26 mouse cellular contexts compared by ENCODE assay signal in genomic region chr6:93661139-93661538, GRCm38 (mm10).
A peak's percentile ranks its signal among the peaks of the same experiment; 100 is the strongest.
DNase-seq lines count a peak whose midpoint lies in the region; ATAC-seq and TF ChIP-seq lines count a peak whose summit lies in the region.
"Had no signal": no experiment of that assay in that cellular context is flagged by ENCODE, and none has a peak within 500 bp of the region (broad histone marks: within the 10 kb centered on the region; RNA-seq: fewer than 3 reads in every experiment).

No protein-coding gene starts in this region.

- ATAC-seq in heart, embryonic 12.5 days (ENCODE audit: insufficient number of reproducible peaks, low FRiP score), result no peak
- ATAC-seq in forebrain, postnatal 0 days, result no peak
- ATAC-seq: activated CD4-positive, CD25-positive, alpha-beta regulatory T cell, adult 4 months; forebrain, embryonic 16.5 days; hindbrain, postnatal 0 days; liver, postnatal 0 days; midbrain, embryonic 13.5 days; Patski had no signal

- no peak overlapping the region for H3K27ac ChIP-seq in heart, embryonic 12.5 days (ENCODE audit: poor library complexity, severe bottlenecking)
- no peak overlapping the region for H3K27ac ChIP-seq in forebrain, postnatal 0 days (ENCODE audit: low read depth, low read length)
- H3K27ac ChIP-seq: embryonic facial prominence, embryonic 15.5 days; heart, adult 2 months; hindbrain, postnatal 0 days; limb, embryonic 10.5 days; midbrain, embryonic 13.5 days; neural tube, embryonic 12.5 days; stomach, postnatal 0 days had no signal

- no peaks in the 10 kb centered on the region for H3K9me3 ChIP-seq in heart, embryonic 12.5 days (replicated peaks)
- no peaks in the 10 kb centered on the region for H3K9me3 ChIP-seq in forebrain, postnatal 0 days (ENCODE audit: low read length)
- H3K9me3 ChIP-seq: embryonic facial prominence, embryonic 15.5 days; limb, embryonic 10.5 days; midbrain, embryonic 13.5 days; neural tube, embryonic 12.5 days had no signal

- WGBS in heart, embryonic 12.5 days, result 70% methylated on average over 1 of the region's 1 CpGs
- 50% methylated on average over 1 of the region's 1 CpGs for WGBS in forebrain, postnatal 0 days

- peaks cover 11% of the 10 kb centered on the region; the same call in 1 of the 2 replicates for H3K4me1 ChIP-seq in heart, embryonic 12.5 days (replicated peaks)
- H3K4me1 ChIP-seq in forebrain, postnatal 0 days (ENCODE audit: insufficient read depth), result no peaks in the 10 kb centered on the region
- H3K4me1 ChIP-seq: midbrain, embryonic 13.5 days; neural tube, embryonic 12.5 days had no signal

- TF ChIP-seq CTCF in forebrain, postnatal 0 days (IDR thresholded peaks at IDR 0.05; ENCODE audit: low read depth), result no peak

- no peaks in the 10 kb centered on the region for H3K36me3 ChIP-seq in heart, embryonic 12.5 days
- no peaks in the 10 kb centered on the region for H3K36me3 ChIP-seq in forebrain, postnatal 0 days (ENCODE audit: insufficient read depth)
- H3K36me3 ChIP-seq: embryonic facial prominence, embryonic 15.5 days; limb, embryonic 10.5 days; midbrain, embryonic 13.5 days; neural tube, embryonic 12.5 days had no signal

- no peak overlapping the region for H3K9ac ChIP-seq in heart, embryonic 12.5 days
- no peak overlapping the region for H3K9ac ChIP-seq in forebrain, postnatal 0 days
- H3K9ac ChIP-seq: embryonic facial prominence, embryonic 15.5 days; liver, postnatal 0 days; midbrain, embryonic 13.5 days; neural tube, embryonic 12.5 days had no signal

- DNase-seq in heart, adult 11 months, result peak; percentile 73
- peak; percentile 92 for DNase-seq in brain, adult 2 months (ENCODE audit: low read depth, low spot score)
- DNase-seq in left cerebral cortex, adult 18-20 months (ENCODE audit: low spot score in 2 of 2), result peak; percentile 62 to 74
- peak; percentile 70 to 80 for DNase-seq in right cerebral cortex, adult 2 months (ENCODE audit: low spot score in 2 of 2)
- DNase-seq in forebrain, postnatal 0 days, result no peak
- DNase-seq in kidney, postnatal 36 days, result no peak
- no peak for DNase-seq in heart, adult 9 months (ENCODE audit: low spot score in 2 of 2)
- DNase-seq: adrenal gland, postnatal 10 days; cerebellum, postnatal 25 days; gastrocnemius, postnatal 14 days; heart, adult 2 months; kidney, adult 11 months; kidney, postnatal 10 days; liver, postnatal 0 days; lung, postnatal 14 days; thymus, postnatal 25 days had no signal

- no peak overlapping the region for H3K4me3 ChIP-seq in heart, embryonic 12.5 days
- no peak overlapping the region for H3K4me3 ChIP-seq in forebrain, postnatal 0 days (ENCODE audit: low read depth, low read length)
- H3K4me3 ChIP-seq: embryonic facial prominence, embryonic 15.5 days; heart, adult 2 months; limb, embryonic 10.5 days; midbrain, embryonic 13.5 days; neural tube, embryonic 12.5 days had no signal

- no peak overlapping the region for H3K4me2 ChIP-seq in heart, embryonic 12.5 days
- H3K4me2 ChIP-seq in forebrain, postnatal 0 days (ENCODE audit: low read depth), result no peak overlapping the region
- H3K4me2 ChIP-seq: embryonic facial prominence, embryonic 15.5 days; midbrain, embryonic 13.5 days; neural tube, embryonic 12.5 days had no signal

- H3K27me3 ChIP-seq in heart, embryonic 12.5 days (replicated peaks), result no peaks in the 10 kb centered on the region
- H3K27me3 ChIP-seq in forebrain, postnatal 0 days (ENCODE audit: insufficient read depth, low read length), result no peaks in the 10 kb centered on the region; the same call in 1 of the 2 replicates
- H3K27me3 ChIP-seq: embryonic facial prominence, embryonic 15.5 days; midbrain, embryonic 13.5 days; neural tube, embryonic 12.5 days; Patski had no signal

Comparison
In these comparisons a context has a peak if more than half of its experiments do, and no peak if none do; other contexts are left out.
1. DNase-seq: peak in heart, adult 11 months (single experiment), brain, adult 2 months (single experiment), left cerebral cortex, adult 18-20 months (2 of 2) and right cerebral cortex, adult 2 months (2 of 2); none in forebrain, postnatal 0 days (single experiment), kidney, postnatal 36 days (0 of 2) and heart, adult 9 months (0 of 2).